In genomic region chr3:93360045-93360444, GRCm38 (mm10) we compare ENCODE assay signal across 9 mouse cellular contexts. TPM values are rescaled to one million over a fixed set of nuclear protein-coding genes. Genes with fewer than 3 reads are reported as not detected.
DNase-seq lines count a peak whose midpoint lies in the region; ATAC-seq and TF ChIP-seq lines count a peak whose summit lies in the region.
"Had no signal": no experiment of that assay in that cellular context is flagged by ENCODE, and none has a peak within 500 bp of the region (broad histone marks: within the 10 kb centered on the region; RNA-seq: fewer than 3 reads in every experiment).

No protein-coding gene starts in this region.

- no peaks in the 10 kb centered on the region for H3K4me1 ChIP-seq in stomach, postnatal 0 days (replicated peaks; ENCODE audit: control insufficient read depth, insufficient read depth)
- H3K4me1 ChIP-seq: limb, embryonic 12.5 days had no signal

- no peak for TF ChIP-seq EP300 in stomach, postnatal 0 days (optimal IDR thresholded peaks at IDR 0.05)

- no peak overlapping the region for H3K9ac ChIP-seq in stomach, postnatal 0 days (ENCODE audit: low read length)
- H3K9ac ChIP-seq: limb, embryonic 12.5 days had no signal

- H3K4me2 ChIP-seq in stomach, postnatal 0 days (replicated peaks; ENCODE audit: low read depth), result no peak overlapping the region
- H3K4me2 ChIP-seq: limb, embryonic 12.5 days had no signal

- WGBS in stomach, postnatal 0 days, result 22% methylated on average over 7 of the region's 7 CpGs

- H3K79me3 ChIP-seq in C2C12 (ENCODE audit: low read depth), result no peaks in the 10 kb centered on the region

- no peaks in the 10 kb centered on the region for H3K27me3 ChIP-seq in C2C12 (ENCODE audit: control insufficient read depth, insufficient read depth, insufficient read length)
- no peaks in the 10 kb centered on the region for H3K27me3 ChIP-seq in stomach, postnatal 0 days (ENCODE audit: control insufficient read depth, insufficient read depth, low read length)

- peak; percentile 9 to 16 for DNase-seq in cerebellum, adult 18-20 months
- DNase-seq in cerebellum, adult 8-10 months, result no peak
- DNase-seq in c-Kit-positive CD71-negative TER-119-negative erythroid progenitor cells, embryonic 14.5 days (ENCODE audit: low read depth), result peak; percentile 28
- DNase-seq in gastrocnemius, postnatal 10 days, result peak; percentile 71
- DNase-seq in layer of hippocampus, postnatal 14 days (ENCODE audit: low spot score in 2 of 2), result peak; percentile 50 to 67
- DNase-seq in stomach, postnatal 0 days (ENCODE audit: low spot score), result peak; percentile 76

- no peaks in the 10 kb centered on the region for H3K79me2 ChIP-seq in C2C12 (ENCODE audit: control insufficient read depth, insufficient read depth)

- no peak overlapping the region for H3K27ac ChIP-seq in stomach, postnatal 0 days (replicated peaks)
- H3K27ac ChIP-seq: limb, embryonic 12.5 days had no signal

- no peak overlapping the region for H3ac ChIP-seq in C2C12 (ENCODE audit: control insufficient read depth, insufficient read length, low read depth)

- H3K4me3 ChIP-seq in C2C12 (ENCODE audit: insufficient read depth, poor library complexity, severe bottlenecking), result no peak overlapping the region
- H3K4me3 ChIP-seq in stomach, postnatal 0 days (ENCODE audit: low read depth, low read length), result no peak overlapping the region
- H3K4me3 ChIP-seq: limb, embryonic 12.5 days had no signal

- no peaks in the 10 kb centered on the region for H3K9me3 ChIP-seq in stomach, postnatal 0 days (ENCODE audit: control insufficient read depth, low read length)
- H3K9me3 ChIP-seq: limb, embryonic 12.5 days had no signal

- peak; percentile 66 for ATAC-seq in megakaryocyte, adult 5-6 weeks (ENCODE audit: poor library complexity, severe bottlenecking)
- peak; percentile 56; the same call in 1 of the 2 replicates for ATAC-seq in stomach, postnatal 0 days (ENCODE audit: low FRiP score, low TSS enrichment)

- peak; percentile 48 for TF ChIP-seq CTCF in C2C12 (IDR thresholded peaks at IDR 0.05; ENCODE audit: control insufficient read depth, insufficient read depth, insufficient read length)
- peak; percentile 85 for TF ChIP-seq CTCF in stomach, postnatal 0 days (IDR thresholded peaks at IDR 0.05; ENCODE audit: low read depth)

- H3K36me3 ChIP-seq in C2C12 (ENCODE audit: control insufficient read depth, insufficient read depth), result no peaks in the 10 kb centered on the region
- no peaks in the 10 kb centered on the region for H3K36me3 ChIP-seq in stomach, postnatal 0 days (ENCODE audit: control insufficient read depth, insufficient read depth, low read length)
- H3K36me3 ChIP-seq: limb, embryonic 12.5 days had no signal

TF ChIP-seq in C2C12, 6 proteins besides CTCF, POLR2A, EP300 and RAD21:
- no peak for TF ChIP-seq FOSL1 (IDR thresholded peaks at IDR 0.05; ENCODE audit: insufficient read depth, low read length, poor library complexity, severe bottlenecking)
- no peak for TF ChIP-seq MYOG (IDR thresholded peaks at IDR 0.05; ENCODE audit: control insufficient read depth, extremely low read depth, insufficient read length)
- no peak for TF ChIP-seq CEBPB (IDR thresholded peaks at IDR 0.05; ENCODE audit: low read depth)

RNA-seq across cellular contexts. Expression of gene Rptn, which starts 33.5 kb away (rescaled TPM):
- not detected for polyA plus RNA-seq in C2C12 (2012; fragmentation: generic; extraction: Trizol)
- total RNA-seq in gastrocnemius, postnatal 10 days (2021), result not detected
- not detected for total RNA-seq in layer of hippocampus, postnatal 14 days (2021)
- not detected in 2 replicates for total RNA-seq in megakaryocyte, adult 5-6 weeks (2015)
- total RNA-seq in megakaryocyte, adult 5-6 weeks (2017), result not detected in 2 replicates
- 181 and 233 TPM in 2 replicates for polyA plus RNA-seq in stomach, postnatal 0 days (2015; fragmentation: Nextera tagmentation; extraction: Ambion mirVana)
- polyA plus RNA-seq: limb, embryonic 12.5 days had no signal

RNA-seq across cellular contexts. Expression of gene Hrnr, which starts 40.5 kb away (rescaled TPM):
- not detected for polyA plus RNA-seq in C2C12 (2012; fragmentation: generic; extraction: Trizol)
- total RNA-seq in gastrocnemius, postnatal 10 days (2021), result not detected
- not detected for total RNA-seq in layer of hippocampus, postnatal 14 days (2021)
- not detected in 2 replicates for total RNA-seq in megakaryocyte, adult 5-6 weeks (2015)
- total RNA-seq in megakaryocyte, adult 5-6 weeks (2017), result under 0.01 TPM in 1 of 2 replicates, not detected in the other
- 60.2 and 63.1 TPM in 2 replicates for polyA plus RNA-seq in stomach, postnatal 0 days (2015; fragmentation: Nextera tagmentation; extraction: Ambion mirVana)
- polyA plus RNA-seq: limb, embryonic 12.5 days had no signal
